In genomic region chr14:98887588-98887987, GRCm38 (mm10) we compare ENCODE assay signal across 18 mouse cellular contexts.
"Had no signal": no experiment of that assay in that cellular context is flagged by ENCODE, and none has a peak within 500 bp of the region (broad histone marks: within the 10 kb centered on the region; RNA-seq: fewer than 3 reads in every experiment).

No protein-coding gene starts in this region.

- H3K4me2 ChIP-seq: liver, embryonic 12.5 days; lung, embryonic 15.5 days; midbrain, embryonic 12.5 days; neural tube, embryonic 13.5 days; neural tube, embryonic 15.5 days had no signal

- H3K27me3 ChIP-seq: liver, embryonic 12.5 days; lung, embryonic 15.5 days; midbrain, embryonic 12.5 days; neural tube, embryonic 13.5 days; neural tube, embryonic 15.5 days had no signal

- H3K36me3 ChIP-seq: liver, embryonic 12.5 days; lung, embryonic 15.5 days; midbrain, embryonic 10.5 days; midbrain, embryonic 12.5 days; neural tube, embryonic 13.5 days; neural tube, embryonic 15.5 days had no signal

- H3K4me1 ChIP-seq: liver, embryonic 12.5 days; lung, embryonic 15.5 days; midbrain, embryonic 10.5 days; midbrain, embryonic 12.5 days; neural tube, embryonic 13.5 days; neural tube, embryonic 15.5 days had no signal

- H3K4me3 ChIP-seq: liver, embryonic 12.5 days; lung, embryonic 15.5 days; midbrain, embryonic 10.5 days; midbrain, embryonic 12.5 days; myocyte; neural tube, embryonic 13.5 days; neural tube, embryonic 15.5 days had no signal

- DNase-seq: lung, adult 18-20 months; lung, postnatal 4 days; right cerebral cortex, adult 18-20 months; right cerebral cortex, postnatal 25 days; right cerebral cortex, postnatal 4 days; spleen, adult 18-20 months; thymus, adult 18-20 months; thymus, postnatal 14 days; thymus, postnatal 36 days had no signal

- ATAC-seq: liver, embryonic 12.5 days; midbrain, embryonic 16.5 days had no signal

- H3K9ac ChIP-seq: liver, embryonic 12.5 days; liver, embryonic 14.5 days; lung, embryonic 15.5 days; midbrain, embryonic 12.5 days; neural tube, embryonic 13.5 days; neural tube, embryonic 15.5 days had no signal

- H3K27ac ChIP-seq: liver, embryonic 12.5 days; liver, embryonic 14.5 days; lung, embryonic 15.5 days; midbrain, embryonic 10.5 days; midbrain, embryonic 12.5 days; neural tube, embryonic 13.5 days; neural tube, embryonic 15.5 days had no signal

- H3K9me3 ChIP-seq: liver, embryonic 12.5 days; lung, embryonic 15.5 days; midbrain, embryonic 10.5 days; midbrain, embryonic 12.5 days; neural tube, embryonic 13.5 days; neural tube, embryonic 15.5 days had no signal
